Mouse (Mus musculus): Measurements from ENCODE around the gene Sap18.

- TF ChIP-seq FLI1 (IDR thresholded peaks at IDR 0.05; ENCODE audit: low read length): no peak
- TF ChIP-seq GATA1 (IDR thresholded peaks at IDR 0.05; ENCODE audit: borderline replicate concordance, low read length): no peak
Observed at GRCm38 (mm10) chr14:57772157-57772815, 25.7 kb upstream of the Sap18 start.
